Mouse (Mus musculus) left cerebral cortex, adult 18-20 months (tissue): ENCODE results near the gene Drd4. TPM values are rescaled to one million over a fixed set of nuclear protein-coding genes. Genes with fewer than 3 reads are reported as not detected.

Experiments used
- DNase-seq, 2 experiments: peaks; one replicate each; pipeline ENCODE4 v3.0.0; 2021 to 2022; ENCODE audit warnings: low spot score in 2 of 2, mixed read lengths in 1 of 2
- total RNA-seq, 2 experiments: library from RNA; stranded (reverse); gene quantifications; 2 replicates each; pipeline ENCODE4 v1.2.3; 2021

Drd4 gene
- total RNA-seq, 2 experiments from 2014 or later: 0.33 to 0.66 TPM

- no peak for DNase-seq
Observed at GRCm38 (mm10) chr7:141288042-141288441, 3.8 kb upstream of the Drd4 start.

GRCm38 (mm10) chr7:141292583-141293388 lies 980 bp downstream of the Drd4 start:
- DNase-seq: peak in 1 of 2 experiments; percentile 17

DNA sequence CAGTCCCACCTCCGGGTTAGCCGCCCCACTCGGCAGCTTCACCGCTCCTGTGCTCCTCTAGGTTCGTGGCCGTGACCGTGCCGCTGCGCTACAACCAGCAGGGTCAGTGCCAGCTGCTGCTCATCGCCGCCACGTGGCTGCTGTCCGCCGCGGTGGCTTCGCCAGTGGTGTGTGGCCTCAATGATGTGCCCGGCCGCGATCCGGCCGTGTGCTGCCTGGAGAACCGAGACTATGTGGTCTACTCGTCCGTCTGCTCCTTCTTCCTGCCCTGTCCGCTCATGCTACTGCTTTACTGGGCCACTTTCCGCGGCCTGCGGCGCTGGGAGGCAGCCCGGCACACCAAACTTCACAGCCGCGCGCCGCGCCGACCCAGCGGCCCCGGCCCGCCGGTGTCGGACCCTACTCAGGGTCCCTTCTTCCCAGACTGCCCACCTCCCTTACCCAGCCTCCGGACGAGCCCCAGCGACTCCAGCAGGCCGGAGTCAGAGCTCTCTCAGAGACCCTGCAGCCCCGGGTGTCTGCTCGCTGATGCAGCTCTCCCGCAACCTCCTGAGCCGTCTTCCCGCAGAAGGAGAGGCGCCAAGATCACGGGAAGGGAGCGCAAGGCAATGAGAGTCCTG lies 2.2 kb downstream of the Drd4 start:
- no peak for DNase-seq

- no peak for DNase-seq
Observed at GRCm38 (mm10) chr7:141294479-141294878, 2.7 kb downstream of the Drd4 start.

DNA sequence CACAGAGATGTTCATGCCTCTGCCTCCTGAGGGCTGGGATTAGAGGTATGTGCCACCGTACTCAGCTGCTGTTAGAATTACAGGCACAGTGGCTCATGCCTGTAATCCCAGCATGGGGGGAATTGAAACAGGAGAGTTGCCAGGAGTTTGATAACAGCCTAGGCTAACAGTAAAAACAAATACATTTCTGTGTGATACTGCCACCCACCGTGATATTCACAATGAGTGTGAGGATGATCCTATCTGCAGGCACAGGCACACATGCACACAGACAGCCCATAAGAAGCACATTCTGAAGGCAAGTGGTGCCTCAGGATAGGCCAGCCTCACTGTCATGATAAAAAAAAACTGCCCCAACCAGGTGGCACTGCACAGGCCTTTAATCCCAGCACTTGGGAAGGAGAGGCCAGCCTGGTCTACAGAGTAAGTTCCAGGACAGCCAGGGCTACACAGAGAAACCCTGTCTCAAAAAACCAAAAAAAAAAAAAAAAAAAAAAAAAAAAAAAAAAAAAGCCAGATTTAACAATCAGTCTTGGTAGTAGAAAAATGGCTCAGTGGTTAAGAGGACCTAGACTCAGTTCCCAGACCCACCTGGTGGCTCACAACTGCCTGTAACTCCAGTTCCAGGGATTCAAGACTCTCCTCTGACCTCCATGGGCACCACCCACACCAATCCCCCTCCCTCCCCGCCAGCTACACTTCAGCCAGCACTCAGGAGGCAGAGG lies 6.3 kb downstream of the Drd4 start:
- no peak for DNase-seq

DNA sequence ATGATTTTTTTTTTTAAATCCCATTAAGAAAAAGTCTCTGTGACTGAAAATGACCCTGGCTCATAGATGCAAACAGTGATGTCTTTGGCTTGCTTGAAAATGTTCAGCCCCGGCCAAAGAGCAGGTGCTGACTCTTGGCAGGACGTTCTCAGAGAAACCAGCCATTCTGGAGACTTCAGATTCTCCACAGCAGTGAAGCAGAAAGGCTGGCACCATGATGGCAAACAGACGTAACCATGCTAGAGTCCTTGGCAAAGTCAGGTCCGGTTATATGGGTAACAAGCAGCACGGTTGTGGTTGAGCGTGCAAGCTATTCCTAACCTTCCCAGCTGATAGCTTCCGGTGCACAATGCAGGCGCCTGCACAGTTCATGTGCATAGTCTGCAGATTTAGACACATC lies 7.4 kb downstream of the Drd4 start:
- DNase-seq: no peak

- DNase-seq: no peak
Observed at GRCm38 (mm10) chr7:141301386-141301785, 9.6 kb downstream of the Drd4 start.

- DNase-seq: no peak
Observed at GRCm38 (mm10) chr7:141302702-141303268, 11.0 kb downstream of the Drd4 start.

- no peak for DNase-seq
Observed at GRCm38 (mm10) chr7:141304537-141304936, 12.7 kb downstream of the Drd4 start.

GRCm38 (mm10) chr7:141314416-141314815 lies 22.6 kb downstream of the Drd4 start:
- DNase-seq: no peak

DNA sequence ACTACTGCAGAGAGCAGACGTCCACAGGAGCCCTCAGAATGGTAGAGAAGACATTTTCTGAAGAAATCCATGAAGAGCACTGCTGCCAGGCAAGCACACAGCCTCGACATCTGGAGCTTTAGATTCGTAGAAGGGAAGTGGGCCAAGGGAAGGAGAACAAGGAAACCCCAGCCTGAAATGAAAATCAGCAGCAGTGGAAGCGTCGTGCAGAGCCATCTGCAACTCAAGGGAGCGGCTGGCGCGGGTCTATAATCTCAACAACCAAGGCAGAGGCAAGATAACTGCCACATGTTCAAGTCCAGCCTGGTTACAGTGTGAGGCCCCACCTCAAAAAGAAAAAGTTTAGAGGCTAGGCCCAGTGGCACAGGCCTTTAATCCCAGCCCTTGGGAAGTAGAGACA lies 23.3 kb downstream of the Drd4 start:
- DNase-seq: no peak

GRCm38 (mm10) chr7:141315974-141316373 lies 24.2 kb downstream of the Drd4 start:
- DNase-seq: peak; percentile 51 to 54

DNA sequence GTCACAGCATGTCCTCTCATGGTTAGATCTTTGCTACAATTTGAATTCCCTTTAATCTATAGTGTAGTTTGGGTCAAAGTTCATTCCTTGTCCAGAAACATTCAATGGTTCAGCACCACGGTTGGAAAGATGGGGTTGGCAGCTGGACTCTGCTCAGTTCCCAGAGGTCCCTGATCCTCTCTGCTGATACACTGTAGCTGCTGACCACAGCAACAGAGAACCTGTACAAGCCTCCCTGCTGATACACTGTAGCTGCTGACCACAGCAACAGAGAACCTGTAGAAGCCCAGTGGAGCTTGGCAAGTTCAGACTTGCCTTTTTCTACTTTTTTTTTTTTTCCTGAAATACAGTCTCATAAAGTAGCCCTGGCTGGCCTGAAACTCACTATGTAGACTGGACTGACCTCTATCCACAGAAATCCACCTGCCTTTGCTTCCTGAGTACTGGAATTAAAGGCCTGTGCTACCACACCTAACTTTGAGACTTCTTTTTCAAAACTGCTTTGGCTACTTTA lies 25.9 kb downstream of the Drd4 start:
- DNase-seq: no peak

- DNase-seq: no peak
Observed at GRCm38 (mm10) chr7:141319446-141319845, 27.6 kb downstream of the Drd4 start.

GRCm38 (mm10) chr7:141324686-141325085 lies 32.9 kb downstream of the Drd4 start:
- DNase-seq: no peak

DNA sequence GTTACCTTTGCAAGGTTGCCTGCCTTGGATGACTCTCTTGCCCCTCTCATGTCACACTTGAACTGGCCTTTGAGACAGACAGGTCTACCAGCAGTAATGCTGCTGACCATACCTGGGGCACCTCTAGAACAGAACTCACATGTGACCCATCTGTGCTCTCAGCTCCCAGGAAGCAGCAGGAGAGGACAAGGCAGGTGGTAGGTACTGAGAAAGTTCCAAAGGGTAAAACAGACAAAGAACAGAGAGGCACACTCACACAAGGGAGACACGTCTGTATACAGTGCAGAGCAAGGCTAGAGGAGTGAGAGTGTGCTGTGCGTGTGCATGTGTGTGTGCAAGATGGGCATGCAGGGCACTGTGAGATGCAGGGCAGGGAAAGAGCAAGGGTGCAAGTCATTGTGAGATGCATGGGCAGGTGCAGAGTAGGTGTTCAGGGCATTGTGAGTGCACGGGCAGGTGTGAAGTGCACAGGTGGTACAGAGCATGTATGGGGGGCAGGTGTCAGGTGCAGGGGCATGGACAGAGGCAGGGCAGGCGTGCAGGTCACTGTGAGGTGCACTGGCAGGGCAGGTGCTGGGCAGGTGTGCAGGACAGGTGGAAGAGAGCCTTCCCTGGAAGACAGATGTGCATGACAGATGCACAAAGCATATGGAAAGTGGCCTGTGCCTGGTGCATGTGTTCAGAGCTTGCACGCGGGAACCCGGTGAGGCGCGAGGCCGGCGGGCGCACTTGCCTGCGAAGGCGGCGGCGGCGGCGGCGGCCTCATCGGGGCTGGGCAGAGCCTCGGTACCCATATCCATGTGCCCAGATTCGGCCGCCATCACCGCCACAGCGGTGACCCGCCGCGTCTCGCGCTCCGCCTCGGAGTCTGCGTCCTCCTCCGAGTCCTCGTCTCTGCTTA lies 35.0 kb downstream of the Drd4 start:
- DNase-seq: peak in 1 of 2 experiments; percentile 11

DNA sequence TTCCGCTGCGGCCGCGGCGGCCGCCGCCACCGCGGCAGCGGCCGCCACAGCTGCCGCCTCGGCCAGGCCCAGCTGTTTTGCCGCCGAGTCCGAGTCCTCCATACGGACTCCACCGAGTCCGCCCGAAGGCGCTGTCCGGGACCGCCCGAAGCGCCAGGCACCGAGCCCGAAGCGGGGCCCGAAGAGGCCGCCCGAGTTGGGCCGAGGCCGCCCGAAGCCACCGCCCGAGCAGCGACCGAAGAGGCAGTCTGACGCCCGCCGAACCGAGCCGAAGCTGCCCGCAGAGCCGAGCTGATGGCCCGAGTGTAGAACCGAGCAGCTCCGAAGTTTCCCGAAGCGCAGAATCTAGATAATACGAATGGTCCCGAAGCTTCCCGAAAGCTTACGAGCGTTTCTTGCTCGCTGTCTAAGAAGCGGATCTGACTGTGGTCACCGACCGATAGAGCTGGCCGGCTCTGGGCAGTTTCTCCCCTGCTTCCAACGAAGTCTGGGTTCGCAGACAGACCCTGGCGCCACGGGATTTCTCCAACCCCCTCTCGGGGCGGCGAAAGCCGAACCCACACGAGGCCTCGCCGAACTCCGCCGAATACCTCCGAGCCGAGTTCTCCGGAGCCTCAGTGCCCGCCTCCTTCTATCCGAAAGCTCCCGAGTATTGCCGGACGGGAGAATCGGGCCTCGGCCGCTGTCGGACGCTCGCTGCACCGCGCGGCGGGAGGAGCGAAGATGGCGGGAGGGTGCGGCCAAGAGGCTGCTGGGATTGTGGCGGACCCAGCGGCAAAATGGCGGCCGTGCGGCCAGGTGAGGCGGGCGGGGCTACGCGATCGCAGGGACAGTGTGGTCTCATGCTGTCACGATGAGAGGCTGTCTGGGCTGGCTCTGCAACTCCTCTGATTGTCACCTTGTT lies 35.9 kb downstream of the Drd4 start, which contains the start of the genes Deaf1 and Tmem80:
Gene Deaf1 (minus strand): TSS at position 222 of the 904 bp plus-strand sequence.
Gene Tmem80 (plus strand): TSS at position 271 of the 904 bp plus-strand sequence.
- peak; percentile 99 to 100 for DNase-seq

GRCm38 (mm10) chr7:141328373-141328990 lies 36.7 kb downstream of the Drd4 start:
- no peak for DNase-seq

GRCm38 (mm10) chr7:141330706-141331105 lies 38.9 kb downstream of the Drd4 start:
- no peak for DNase-seq
